Mouse (Mus musculus): ENCODE data around the gene Aknad1. TPM values are rescaled to one million over a fixed set of nuclear protein-coding genes. Genes with fewer than 3 reads are reported as not detected.
A peak's percentile ranks its signal among the peaks of the same experiment; 100 is the strongest.

The Aknad1 gene
- 0.06 and 0.13 TPM in 2 replicates for polyA plus RNA-seq (2015; fragmentation: Nextera tagmentation; extraction: Ambion mirVana)

- TF ChIP-seq CTCF (IDR thresholded peaks at IDR 0.05; ENCODE audit: low read depth) (no peak), EP300 (IDR thresholded peaks at IDR 0.05; ENCODE audit: low read depth) (no peak)
- Histone ChIP-seq H3K9me3 (ENCODE audit: low read length) (no peaks in the 10 kb centered on the region), H3K4me1 (ENCODE audit: insufficient read depth) (no peaks in the 10 kb centered on the region; the same call in 1 of the 2 replicates), H3K4me2 (ENCODE audit: low read depth, low read length) (no peak within 1 kb of the TSS), H3K9ac (replicated peaks) (no peak within 1 kb of the TSS), H3K27ac (ENCODE audit: low read depth) (no peak within 1 kb of the TSS), H3K36me3 (replicated peaks; ENCODE audit: insufficient read depth, low read length) (no peaks in the 10 kb centered on the region), H3K4me3 (ENCODE audit: low read depth, low read length) (no peak within 1 kb of the TSS), H3K27me3 (ENCODE audit: insufficient read depth, low read length) (no peaks in the 10 kb centered on the region)
- ATAC-seq (no peak), DNase-seq (no peak)
- 71% methylated on average over 8 of the region's 8 CpGs for WGBS (ENCODE audit: insufficient replicate concordance)
Observed at GRCm38 (mm10) chr3:108739045-108739708, at the start of gene Aknad1. Gene Aknad1 (plus strand): TSS chr3:108739658.

GRCm38 (mm10) chr3:108689979-108690378 is 49.5 kb upstream of the Aknad1 start:
- TF ChIP-seq CTCF (IDR thresholded peaks at IDR 0.05; ENCODE audit: low read depth), result no peak
- no peak for TF ChIP-seq EP300 (IDR thresholded peaks at IDR 0.05; ENCODE audit: low read depth)
- ATAC-seq (no peak), DNase-seq (no peak)
- no peaks in the 10 kb centered on the region for H3K27me3 ChIP-seq (ENCODE audit: insufficient read depth, low read length)
- no peak overlapping the region for H3K27ac ChIP-seq (ENCODE audit: low read depth)
- H3K36me3 ChIP-seq (replicated peaks; ENCODE audit: insufficient read depth, low read length), result peaks cover 39% of the 10 kb centered on the region
- no peaks in the 10 kb centered on the region for H3K4me1 ChIP-seq (ENCODE audit: insufficient read depth)
- no peak overlapping the region for H3K9ac ChIP-seq (replicated peaks)
- no peak overlapping the region for H3K4me2 ChIP-seq (ENCODE audit: low read depth, low read length)
- WGBS (ENCODE audit: insufficient replicate concordance), result 87% methylated on average over 4 of the region's 4 CpGs
- H3K4me3 ChIP-seq (ENCODE audit: low read depth, low read length), result no peak overlapping the region
- no peaks in the 10 kb centered on the region for H3K9me3 ChIP-seq (ENCODE audit: low read length)

GRCm38 (mm10) chr3:108694321-108694720 is 45.1 kb upstream of the Aknad1 start:
- Histone ChIP-seq H3K9me3 (ENCODE audit: low read length) (no peaks in the 10 kb centered on the region), H3K27me3 (ENCODE audit: insufficient read depth, low read length) (no peaks in the 10 kb centered on the region), H3K27ac (ENCODE audit: low read depth) (no peak overlapping the region), H3K4me2 (ENCODE audit: low read depth, low read length) (no peak overlapping the region), H3K9ac (replicated peaks) (no peak overlapping the region), H3K4me3 (ENCODE audit: low read depth, low read length) (no peak overlapping the region), H3K4me1 (ENCODE audit: insufficient read depth) (no peaks in the 10 kb centered on the region), H3K36me3 (replicated peaks; ENCODE audit: insufficient read depth, low read length) (peaks cover 49% of the 10 kb centered on the region)
- WGBS (ENCODE audit: insufficient replicate concordance), result 90% methylated on average over 9 of the region's 9 CpGs
- TF ChIP-seq CTCF (IDR thresholded peaks at IDR 0.05; ENCODE audit: low read depth) (no peak), EP300 (IDR thresholded peaks at IDR 0.05; ENCODE audit: low read depth) (no peak)
- no peak for ATAC-seq
- DNase-seq, result no peak

- 86% methylated on average over 8 of the region's 8 CpGs for WGBS (ENCODE audit: insufficient replicate concordance)
- Histone ChIP-seq H3K4me2 (ENCODE audit: low read depth, low read length) (no peak overlapping the region), H3K27ac (ENCODE audit: low read depth) (no peak overlapping the region), H3K36me3 (replicated peaks; ENCODE audit: insufficient read depth, low read length) (peaks cover 61% of the 10 kb centered on the region), H3K4me3 (ENCODE audit: low read depth, low read length) (no peak overlapping the region), H3K9me3 (ENCODE audit: low read length) (no peaks in the 10 kb centered on the region), H3K27me3 (ENCODE audit: insufficient read depth, low read length) (no peaks in the 10 kb centered on the region), H3K9ac (replicated peaks) (no peak overlapping the region), H3K4me1 (ENCODE audit: insufficient read depth) (no peaks in the 10 kb centered on the region)
- ATAC-seq (no peak), DNase-seq (no peak)
- TF ChIP-seq EP300 (IDR thresholded peaks at IDR 0.05; ENCODE audit: low read depth) (no peak), CTCF (IDR thresholded peaks at IDR 0.05; ENCODE audit: low read depth) (no peak)
Observed at GRCm38 (mm10) chr3:108698662-108699061, 40.8 kb upstream of the Aknad1 start.

GRCm38 (mm10) chr3:108699786-108700185 is 39.7 kb upstream of the Aknad1 start:
- Histone ChIP-seq H3K27ac (ENCODE audit: low read depth) (no peak overlapping the region), H3K9ac (replicated peaks) (no peak overlapping the region), H3K4me1 (ENCODE audit: insufficient read depth) (no peaks in the 10 kb centered on the region), H3K9me3 (ENCODE audit: low read length) (no peaks in the 10 kb centered on the region), H3K4me3 (ENCODE audit: low read depth, low read length) (no peak overlapping the region), H3K4me2 (ENCODE audit: low read depth, low read length) (no peak overlapping the region), H3K36me3 (replicated peaks; ENCODE audit: insufficient read depth, low read length) (peaks cover 58% of the 10 kb centered on the region), H3K27me3 (ENCODE audit: insufficient read depth, low read length) (no peaks in the 10 kb centered on the region)
- 87% methylated on average over 4 of the region's 4 CpGs for WGBS (ENCODE audit: insufficient replicate concordance)
- TF ChIP-seq CTCF (IDR thresholded peaks at IDR 0.05; ENCODE audit: low read depth) (no peak), EP300 (IDR thresholded peaks at IDR 0.05; ENCODE audit: low read depth) (no peak)
- ATAC-seq (no peak), DNase-seq (no peak)

GRCm38 (mm10) chr3:108701256-108701655 is 38.2 kb upstream of the Aknad1 start:
- WGBS (ENCODE audit: insufficient replicate concordance), result 71% methylated on average over 1 of the region's 1 CpGs
- Histone ChIP-seq H3K36me3 (replicated peaks; ENCODE audit: insufficient read depth, low read length) (peaks cover 47% of the 10 kb centered on the region), H3K4me3 (ENCODE audit: low read depth, low read length) (no peak overlapping the region), H3K27me3 (ENCODE audit: insufficient read depth, low read length) (no peaks in the 10 kb centered on the region), H3K27ac (ENCODE audit: low read depth) (no peak overlapping the region), H3K9me3 (ENCODE audit: low read length) (no peaks in the 10 kb centered on the region), H3K4me1 (ENCODE audit: insufficient read depth) (no peaks in the 10 kb centered on the region), H3K4me2 (ENCODE audit: low read depth, low read length) (no peak overlapping the region), H3K9ac (replicated peaks) (no peak overlapping the region)
- TF ChIP-seq EP300 (IDR thresholded peaks at IDR 0.05; ENCODE audit: low read depth), result no peak
- peak; percentile 63 for TF ChIP-seq CTCF (IDR thresholded peaks at IDR 0.05; ENCODE audit: low read depth)
- ATAC-seq (no peak), DNase-seq (no peak)

Data from liver, postnatal 0 days (tissue).